Mouse (Mus musculus) heart, embryonic 11.5 days (tissue): ENCODE data around the gene Exog. TPM values are rescaled to one million over a fixed set of nuclear protein-coding genes. Genes with fewer than 3 reads are reported as not detected.

Source experiments
- ATAC-seq: fragments of 200-750 bp; cut with Nextera tagmentation; replicated peaks from 2 replicates; pipeline ENCODE4 v1.8.0; 2017; ENCODE audit warnings: moderate library complexity; ENCODE audit not compliant: insufficient number of reproducible peaks, low FRiP score, low TSS enrichment
- H3K27ac ChIP-seq: fragments of 300-500 bp; sonication (generic); 2 replicates; pipeline ENCODE4 v1.5.1; 2014; ENCODE audit warnings: mild to moderate bottlenecking, low read depth, low read length
- H3K27me3 ChIP-seq: fragments of 300-500 bp; sonication (generic); 2 replicates; pipeline ENCODE4 v1.6.1; 2014; ENCODE audit warnings: mild to moderate bottlenecking, low read length, mixed read lengths; ENCODE audit not compliant: control insufficient read depth, insufficient read depth
- H3K36me3 ChIP-seq: fragments of 300-500 bp; sonication (generic); 2 replicates; pipeline ENCODE4 v1.6.1; 2014; ENCODE audit warnings: mild to moderate bottlenecking, low read length, moderate library complexity, mixed read lengths; ENCODE audit not compliant: control insufficient read depth, insufficient read depth
- H3K4me1 ChIP-seq: fragments of 300-500 bp; sonication (generic); 2 replicates; pipeline ENCODE4 v1.6.1; 2014; ENCODE audit warnings: low read length; ENCODE audit not compliant: control insufficient read depth, insufficient read depth
- H3K4me2 ChIP-seq: fragments of 300-500 bp; sonication (generic); 2 replicates; pipeline ENCODE4 v1.6.1; 2014; ENCODE audit warnings: mild to moderate bottlenecking, moderate library complexity
- H3K4me3 ChIP-seq: fragments of 300-500 bp; sonication (generic); 2 replicates; pipeline ENCODE4 v1.5.1; 2014; ENCODE audit warnings: low read depth, low read length
- H3K9ac ChIP-seq: fragments of 300-500 bp; sonication (generic); 2 replicates; pipeline ENCODE4 v1.6.1; 2014; ENCODE audit warnings: mild to moderate bottlenecking, low read depth, low read length, moderate library complexity
- H3K9me3 ChIP-seq: fragments of 300-500 bp; sonication (generic); replicated peaks from 2 replicates; pipeline ENCODE4 v1.6.1; 2016; ENCODE audit warnings: low read length; ENCODE audit not compliant: control insufficient read depth
- WGBS: fragments of 180-500 bp; shearing (Covaris S2); extraction: QIAGEN DNeasy Blood & Tissue Kit; methylation state at CpG from one replicate; pipeline ENCODE4 v1.1.7; 2014; ENCODE audit not compliant: insufficient replicate concordance; 5-methylcytosine and 5-hydroxymethylcytosine counted together
- polyA plus RNA-seq: library from polyadenylated mRNA; unstranded; fragments of >200 nt; fragmentation: Nextera tagmentation; extraction: Ambion mirVana; gene quantifications from 2 replicates; pipeline ENCODE4 v1.2.1, GENCODE M21; 2014

The Exog gene
- polyA plus RNA-seq, 1 experiment from 2014 or later, result 19.4 TPM

DNA sequence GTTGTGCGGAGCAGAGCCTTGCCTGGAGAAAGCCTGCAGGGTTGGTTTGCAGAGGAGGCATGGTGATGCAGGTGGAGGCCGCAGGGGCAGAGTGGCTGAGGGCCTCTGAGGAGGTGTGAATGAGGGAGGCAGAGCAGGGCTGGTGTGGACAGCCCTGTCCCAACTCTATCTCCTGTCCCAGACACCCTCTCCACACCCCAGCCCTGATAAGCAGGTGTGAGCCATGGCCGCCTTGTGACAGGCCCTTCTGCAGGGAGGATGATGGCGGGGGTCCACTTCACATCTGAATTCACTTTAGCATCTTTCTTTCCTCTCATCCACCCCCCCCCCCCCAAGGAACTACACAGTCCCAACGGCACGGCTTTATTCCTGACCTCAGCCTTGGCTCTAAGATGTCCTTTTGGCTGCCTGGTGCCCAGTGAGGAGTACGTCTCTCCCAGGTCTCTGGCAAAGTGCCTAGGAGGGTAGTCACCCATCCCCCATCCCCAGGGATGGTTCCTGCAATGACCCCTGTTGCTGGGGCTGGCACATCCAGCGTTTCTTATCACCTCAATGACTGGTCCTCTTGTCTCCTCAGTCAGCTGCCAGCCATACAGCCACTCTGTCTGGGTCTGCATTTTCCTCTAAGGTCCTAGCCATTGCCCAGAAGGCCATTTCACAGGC, 25.1 kb downstream of the Exog start:
- no peak overlapping the region for H3K4me3 ChIP-seq
- peaks cover 65% of the 10 kb centered on the region for H3K4me1 ChIP-seq
- no peak overlapping the region; the same call in 1 of the 2 replicates for H3K9ac ChIP-seq
- peak overlapping the region; percentile 80 for H3K27ac ChIP-seq
- peak; percentile 94 for ATAC-seq
- no peaks in the 10 kb centered on the region for H3K27me3 ChIP-seq
- 30% methylated on average over 8 of the region's 8 CpGs for WGBS
- H3K36me3 ChIP-seq, result peaks cover 7% of the 10 kb centered on the region
- 0 out of 2 replicates have a peak overlapping the region, but pooled peaks have one; percentile 1 for H3K4me2 ChIP-seq
- H3K9me3 ChIP-seq, result no peaks in the 10 kb centered on the region

GRCm38 (mm10) chr9:119472412-119472918, 27.7 kb downstream of the Exog start:
- H3K36me3 ChIP-seq, result no peaks in the 10 kb centered on the region
- H3K27ac ChIP-seq, result 0 out of 2 replicates have a peak overlapping the region, but pooled peaks have one; percentile 57
- no peak overlapping the region for H3K4me3 ChIP-seq
- ATAC-seq, result no peak
- 43% methylated on average over 11 of the region's 11 CpGs for WGBS
- no peak overlapping the region for H3K9ac ChIP-seq
- no peaks in the 10 kb centered on the region for H3K9me3 ChIP-seq
- no peaks in the 10 kb centered on the region for H3K27me3 ChIP-seq
- H3K4me1 ChIP-seq, result peaks cover 68% of the 10 kb centered on the region
- H3K4me2 ChIP-seq, result no peak overlapping the region

- no peak for ATAC-seq
- H3K4me2 ChIP-seq, result no peak overlapping the region
- H3K36me3 ChIP-seq, result no peaks in the 10 kb centered on the region
- H3K27ac ChIP-seq, result 0 out of 2 replicates have a peak overlapping the region, but pooled peaks have one; percentile 57
- H3K9ac ChIP-seq, result no peak overlapping the region
- peaks cover 67% of the 10 kb centered on the region for H3K4me1 ChIP-seq
- no peaks in the 10 kb centered on the region for H3K9me3 ChIP-seq
- WGBS, result 84% methylated on average over 1 of the region's 1 CpGs
- 0 out of 2 replicates have a peak, but pooled peaks cover 2% of the 10 kb centered on the region for H3K27me3 ChIP-seq
- no peak overlapping the region for H3K4me3 ChIP-seq
These were observed 28.3 kb downstream of the Exog start for GRCm38 (mm10) chr9:119473011-119473410.

DNA sequence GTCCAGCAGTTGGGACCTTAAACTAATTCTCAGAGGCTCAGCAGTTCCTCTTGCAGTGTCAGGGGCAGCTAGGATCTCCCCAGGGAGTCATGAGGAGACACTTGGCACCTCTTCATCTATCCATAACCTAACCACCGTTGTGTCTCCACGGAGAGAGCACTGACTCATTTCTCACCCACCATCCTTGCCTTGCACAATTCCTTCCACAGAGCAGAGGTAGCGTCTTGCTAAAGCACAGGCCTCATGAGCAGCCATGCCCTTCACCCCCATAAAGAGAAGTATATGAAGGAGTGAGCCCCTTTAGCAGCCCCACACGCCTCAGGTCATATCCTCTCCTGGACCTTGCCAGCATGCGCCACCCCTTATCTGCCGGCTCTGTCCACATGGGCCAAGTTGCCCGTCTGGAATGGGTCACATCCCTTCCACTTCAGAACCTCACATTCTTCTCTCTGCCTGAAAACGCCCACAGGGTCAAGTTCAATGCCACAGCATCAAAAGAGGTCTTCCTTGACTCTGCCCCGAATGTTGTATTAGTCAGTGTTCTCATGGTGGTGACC, 28.9 kb downstream of the Exog start:
- H3K27ac ChIP-seq, result no peak overlapping the region
- no peak overlapping the region for H3K4me3 ChIP-seq
- peaks cover 62% of the 10 kb centered on the region for H3K4me1 ChIP-seq
- H3K9me3 ChIP-seq, result no peaks in the 10 kb centered on the region
- WGBS, result 65% methylated on average over 9 of the region's 9 CpGs
- 0 out of 2 replicates have a peak, but pooled peaks cover 2% of the 10 kb centered on the region for H3K27me3 ChIP-seq
- ATAC-seq, result no peak
- no peak overlapping the region for H3K9ac ChIP-seq
- H3K36me3 ChIP-seq, result no peaks in the 10 kb centered on the region
- no peak overlapping the region for H3K4me2 ChIP-seq

GRCm38 (mm10) chr9:119474717-119475611, 30.2 kb downstream of the Exog start:
- WGBS, result 53% methylated on average over 15 of the region's 15 CpGs
- Histone ChIP-seq H3K9ac (0 out of 2 replicates have a peak overlapping the region, but pooled peaks have one; percentile 6), H3K4me2 (no peak overlapping the region), H3K4me1 (peaks cover 62% of the 10 kb centered on the region), H3K9me3 (no peaks in the 10 kb centered on the region), H3K27ac (no peak overlapping the region), H3K27me3 (0 out of 2 replicates have a peak, but pooled peaks cover 2% of the 10 kb centered on the region), H3K36me3 (no peaks in the 10 kb centered on the region), H3K4me3 (no peak overlapping the region)
- ATAC-seq, result no peak

DNA sequence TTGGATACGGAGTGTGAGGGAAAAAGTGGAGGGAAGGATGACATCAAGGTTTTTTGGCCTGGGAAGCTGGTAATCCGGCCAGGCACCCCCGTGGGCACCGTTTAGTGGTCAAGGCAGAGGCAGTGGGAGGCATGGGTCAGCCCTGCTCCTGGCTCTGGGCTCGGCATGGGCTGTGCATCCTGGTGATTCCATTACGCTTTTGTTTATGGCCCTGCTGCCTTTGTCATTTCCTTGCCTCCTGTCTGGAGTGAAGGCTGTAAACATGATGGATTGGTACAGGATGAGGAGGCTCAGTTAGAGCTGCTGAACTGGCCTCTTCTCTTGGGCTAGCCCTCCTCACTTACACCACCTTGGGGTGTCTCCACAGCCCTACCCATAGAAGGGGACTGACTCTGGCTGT, 33.0 kb downstream of the Exog start:
- Histone ChIP-seq H3K4me1 (peaks cover 42% of the 10 kb centered on the region), H3K27me3 (peaks cover 5% of the 10 kb centered on the region; the same call in 1 of the 2 replicates), H3K27ac (no peak overlapping the region), H3K9me3 (no peaks in the 10 kb centered on the region), H3K36me3 (no peaks in the 10 kb centered on the region), H3K4me3 (no peak overlapping the region), H3K9ac (no peak overlapping the region), H3K4me2 (no peak overlapping the region)
- WGBS, result 43% methylated on average over 6 of the region's 6 CpGs
- no peak for ATAC-seq

DNA sequence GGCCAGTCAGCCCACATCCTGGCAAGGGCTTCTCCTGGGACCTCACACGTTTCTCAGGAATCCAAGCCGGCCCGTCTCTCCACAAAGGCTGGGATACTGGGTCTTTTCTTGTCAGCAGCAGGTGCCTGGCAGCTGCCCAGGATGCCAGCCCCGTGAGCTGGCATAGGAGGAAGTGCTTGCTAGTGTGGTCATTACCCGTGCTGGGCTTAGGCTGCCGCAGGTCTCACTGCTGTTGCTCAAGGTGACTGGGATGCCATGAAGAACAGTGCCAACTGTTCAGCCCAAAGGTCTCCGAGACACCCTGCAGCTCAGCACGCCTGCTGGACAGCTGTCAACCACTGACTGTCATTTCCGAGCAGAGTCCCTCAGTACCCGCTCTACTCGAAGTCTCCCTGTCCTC, 33.6 kb downstream of the Exog start:
- no peaks in the 10 kb centered on the region for H3K36me3 ChIP-seq
- no peak for ATAC-seq
- H3K9me3 ChIP-seq, result no peaks in the 10 kb centered on the region
- H3K27ac ChIP-seq, result no peak overlapping the region
- H3K4me3 ChIP-seq, result no peak overlapping the region
- H3K4me1 ChIP-seq, result peaks cover 37% of the 10 kb centered on the region
- H3K9ac ChIP-seq, result no peak overlapping the region
- no peak overlapping the region for H3K4me2 ChIP-seq
- peaks cover 8% of the 10 kb centered on the region; the same call in 1 of the 2 replicates for H3K27me3 ChIP-seq
- WGBS, result 83% methylated on average over 11 of the region's 11 CpGs

GRCm38 (mm10) chr9:119479297-119479696, 34.6 kb downstream of the Exog start:
- no peak overlapping the region for H3K4me2 ChIP-seq
- WGBS, result 38% methylated on average over 8 of the region's 8 CpGs
- ATAC-seq, result no peak
- peak overlapping the region; percentile 35; the same call in 1 of the 2 replicates for H3K27ac ChIP-seq
- peaks cover 27% of the 10 kb centered on the region for H3K4me1 ChIP-seq
- H3K4me3 ChIP-seq, result no peak overlapping the region
- no peak overlapping the region for H3K9ac ChIP-seq
- no peaks in the 10 kb centered on the region for H3K9me3 ChIP-seq
- peaks cover 8% of the 10 kb centered on the region; the same call in 1 of the 2 replicates for H3K27me3 ChIP-seq
- H3K36me3 ChIP-seq, result no peaks in the 10 kb centered on the region
